Mouse (Mus musculus) cerebellum, postnatal 4 days (tissue): ENCODE data around the gene Cdh5.

Experiments used
- DNase-seq, 2 experiments: peaks; one replicate each; pipeline ENCODE4 v3.0.0; 2022; ENCODE audit warnings: low spot score in 2 of 2, mixed read lengths in 1 of 2

Gene Cdh5

DNA sequence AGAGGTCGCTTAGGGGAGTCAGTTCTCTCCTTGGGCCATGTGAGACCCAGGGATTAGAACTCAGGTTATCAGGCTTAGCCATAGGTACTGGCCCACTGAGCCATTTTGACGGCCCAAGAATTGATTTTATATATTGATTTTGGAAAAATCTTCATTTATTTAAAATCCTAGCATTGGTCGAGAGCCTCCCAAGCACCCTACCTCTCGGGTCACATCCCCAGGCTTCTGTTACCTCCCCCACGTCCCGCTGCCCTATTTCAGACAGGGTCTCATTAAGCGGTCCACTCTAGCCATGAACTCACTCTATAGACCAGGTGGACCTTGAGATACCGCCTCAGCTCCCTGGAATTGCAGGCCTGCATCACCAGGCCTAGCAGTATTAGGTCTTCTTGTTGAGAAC is 33.1 kb downstream of the Cdh5 start:
- no peak for DNase-seq

DNA sequence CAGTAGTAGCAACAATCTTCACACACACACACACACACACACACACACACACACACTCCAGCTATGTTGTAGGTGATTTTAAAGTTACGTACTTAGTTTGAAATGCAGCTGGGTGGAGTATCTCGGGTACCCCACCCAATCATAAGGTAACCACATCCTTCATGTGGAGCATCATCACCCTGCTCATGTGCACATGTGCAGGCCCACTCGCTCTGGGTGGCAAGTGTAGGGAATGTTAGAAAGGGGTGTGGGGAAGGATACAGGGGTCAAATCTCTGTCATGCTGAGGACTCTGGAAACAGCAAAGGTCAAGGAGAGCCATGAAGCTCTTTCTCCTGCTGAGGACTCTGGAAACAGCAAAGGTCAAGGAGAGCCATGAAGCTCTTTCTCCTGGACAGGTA is 34.9 kb downstream of the Cdh5 start:
- DNase-seq: no peak

DNA sequence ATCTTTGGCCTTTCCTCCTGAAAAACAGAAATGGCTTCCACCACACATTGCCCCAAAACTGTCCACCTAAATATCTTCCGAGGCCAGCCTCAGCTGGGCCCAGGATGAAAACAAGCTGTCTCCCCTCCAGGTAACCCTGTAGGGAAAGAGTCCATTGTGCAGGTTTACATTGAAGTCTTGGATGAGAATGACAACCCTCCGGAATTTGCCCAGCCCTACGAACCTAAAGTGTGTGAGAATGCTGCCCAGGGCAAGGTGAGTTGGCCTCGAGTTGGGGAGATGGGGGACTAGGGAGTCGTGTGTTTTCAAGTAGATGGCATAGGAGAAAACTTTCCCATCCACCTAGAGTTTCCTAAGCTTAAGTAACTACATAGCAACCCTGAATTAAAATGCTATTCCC is 36.2 kb downstream of the Cdh5 start:
- no peak for DNase-seq

DNA sequence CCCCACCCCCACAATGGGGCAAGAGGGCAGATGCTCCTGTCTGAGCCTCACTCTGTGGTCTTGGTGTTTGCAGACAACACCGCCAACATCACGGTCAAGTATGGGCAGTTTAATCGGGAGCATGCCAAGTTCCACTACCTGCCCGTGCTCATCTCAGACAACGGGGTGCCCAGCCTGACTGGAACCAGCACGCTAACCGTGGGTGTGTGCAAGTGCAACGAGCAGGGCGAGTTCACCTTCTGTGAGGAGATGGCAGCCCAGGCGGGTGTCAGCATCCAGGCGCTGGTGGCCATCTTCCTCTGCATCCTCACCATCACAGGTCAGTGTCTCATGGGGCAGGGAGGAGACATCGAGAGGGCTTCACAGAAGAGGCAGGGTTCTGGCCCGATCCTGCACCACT is 39.2 kb downstream of the Cdh5 start:
- DNase-seq: no peak

DNA sequence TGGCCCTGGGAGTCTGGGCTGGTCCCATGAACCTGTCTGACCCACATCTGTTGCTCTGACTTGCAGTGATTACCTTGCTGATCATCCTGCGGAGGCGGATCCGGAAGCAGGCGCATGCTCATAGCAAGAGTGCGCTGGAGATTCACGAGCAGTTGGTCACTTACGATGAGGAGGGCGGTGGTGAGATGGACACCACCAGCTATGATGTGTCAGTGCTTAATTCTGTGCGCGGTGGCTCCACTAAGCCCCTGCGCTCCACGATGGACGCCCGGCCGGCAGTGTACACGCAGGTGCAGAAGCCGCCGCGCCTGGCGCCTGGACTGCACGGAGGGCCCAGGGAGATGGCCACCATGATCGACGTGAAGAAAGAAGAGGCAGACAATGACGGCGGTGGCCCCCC is 41.0 kb downstream of the Cdh5 start:
- no peak for DNase-seq

DNA sequence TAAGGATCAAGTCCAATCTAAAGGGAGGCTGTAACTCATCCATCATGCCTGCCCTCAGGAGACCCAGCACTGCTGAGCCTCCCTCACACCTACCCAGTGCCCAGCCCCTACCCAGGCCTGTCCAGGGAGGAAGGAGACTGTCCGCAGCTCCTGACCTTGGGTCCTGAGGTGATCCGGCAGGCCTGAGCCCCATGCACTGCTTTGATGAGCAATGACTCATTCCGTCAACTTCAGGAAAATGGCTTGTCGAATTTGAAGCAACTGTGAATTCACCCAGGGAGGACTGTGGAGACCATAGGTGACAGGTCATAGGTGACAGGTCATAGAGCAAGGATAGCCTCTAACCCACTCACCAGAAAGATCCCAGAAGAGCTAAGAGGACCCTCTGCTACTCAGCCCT is 42.0 kb downstream of the Cdh5 start:
- DNase-seq: no peak

DNA sequence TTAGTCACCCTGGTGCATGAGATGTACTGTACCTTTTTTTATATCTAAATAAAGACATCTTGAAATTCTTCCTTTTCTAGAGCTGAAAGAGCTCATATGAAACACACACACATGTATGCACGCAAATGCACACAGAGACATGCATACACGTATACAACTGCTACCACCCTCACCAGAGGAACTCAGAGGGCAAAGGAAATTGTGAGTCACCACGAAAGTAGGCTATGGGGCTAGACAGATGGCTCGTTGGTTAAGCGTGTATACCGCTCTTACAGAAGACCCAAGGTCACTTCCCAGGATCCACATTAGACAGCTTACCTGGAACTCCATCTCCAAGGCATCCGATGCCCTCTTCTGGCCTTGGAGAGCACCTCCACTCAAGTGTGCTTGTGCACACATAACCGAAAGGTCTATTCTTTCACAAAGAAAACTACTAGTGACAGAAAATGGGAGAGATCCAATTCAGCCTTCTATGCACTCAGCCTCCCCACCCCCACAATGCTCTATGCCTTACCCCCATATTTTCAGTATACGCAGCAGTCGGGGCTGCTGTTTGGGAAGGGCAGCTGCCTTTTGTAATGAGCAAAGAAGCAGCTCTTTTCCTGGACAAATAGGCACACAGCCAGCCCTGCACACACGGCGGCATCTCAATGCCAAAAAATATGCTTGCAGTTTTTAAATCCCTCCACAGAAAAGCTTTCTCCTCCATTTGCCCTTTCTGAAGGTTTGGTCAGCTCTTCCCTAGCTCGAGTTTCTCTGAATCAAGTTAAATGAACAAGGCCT is 43.2 kb downstream of the Cdh5 start:
- DNase-seq: no peak

DNA sequence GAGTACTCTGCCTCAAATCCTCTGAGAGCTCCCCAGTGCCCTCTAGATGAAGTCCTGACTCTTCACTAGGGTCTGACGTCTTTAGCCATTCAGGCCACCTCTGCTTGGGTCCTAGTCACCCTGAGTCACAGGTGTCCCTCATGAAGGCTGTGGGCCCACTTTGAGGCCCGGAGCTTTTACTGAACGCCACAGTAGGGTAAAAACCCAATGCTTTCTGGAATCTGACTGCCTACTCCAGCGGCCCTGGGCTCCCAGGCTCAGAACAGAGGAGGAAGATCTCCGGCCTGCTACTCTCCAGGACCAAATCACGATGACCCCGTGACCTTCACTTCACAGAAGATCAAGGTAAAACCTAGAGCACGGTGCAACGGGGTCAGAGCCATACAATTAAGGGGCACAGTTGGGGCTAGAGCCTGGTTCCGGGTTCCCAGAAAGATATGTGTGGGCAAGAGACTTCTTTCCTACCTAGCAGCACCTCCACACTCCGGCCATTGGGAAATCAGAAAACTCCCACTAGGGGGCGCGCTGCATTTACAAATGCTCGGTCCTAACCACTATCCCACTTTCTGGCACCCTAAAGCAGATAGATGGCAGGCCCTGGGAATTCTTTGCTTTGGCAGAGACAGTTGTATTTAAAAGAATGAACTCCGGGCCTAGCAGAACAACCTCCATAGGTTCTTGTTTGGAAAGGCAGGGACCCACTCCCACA is 44.7 kb downstream of the Cdh5 start:
- DNase-seq: peak; percentile 90 to 92

DNA sequence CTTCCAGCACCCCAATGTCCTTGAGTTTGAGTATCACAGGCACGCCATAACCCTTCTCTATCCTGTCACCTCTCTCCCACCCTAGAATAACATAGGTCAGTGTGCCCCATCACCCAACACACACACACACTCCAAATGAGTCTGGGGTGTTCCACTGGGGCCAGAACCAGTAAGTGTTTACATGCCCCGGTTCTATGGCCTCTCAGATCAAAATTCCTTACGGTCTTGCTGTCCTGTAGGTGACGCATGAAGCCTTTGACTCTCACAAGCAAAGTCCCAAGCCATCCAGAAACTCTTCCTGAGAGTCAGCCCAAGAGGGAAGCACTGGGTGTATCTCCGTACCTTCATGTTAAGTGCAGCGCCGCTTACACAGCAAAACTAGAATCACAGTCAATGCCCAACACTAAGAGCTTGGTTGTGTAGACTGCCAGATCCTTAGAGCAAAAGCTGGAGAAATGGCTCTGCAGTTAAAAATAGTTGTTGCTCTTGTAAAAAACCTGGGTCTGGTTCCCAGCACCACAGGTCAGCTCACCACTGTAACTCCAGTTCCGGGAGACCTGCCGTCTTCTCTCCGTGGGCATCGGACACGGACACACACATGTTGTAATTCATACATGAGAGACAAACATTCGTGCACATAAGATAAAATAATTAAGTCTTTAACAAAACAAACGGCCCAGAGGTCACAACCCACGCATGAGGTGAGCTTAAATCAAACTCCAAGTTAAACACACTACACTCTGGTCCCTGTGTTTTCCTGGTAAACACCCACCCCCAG is 45.5 kb downstream of the Cdh5 start:
- DNase-seq: no peak

DNA sequence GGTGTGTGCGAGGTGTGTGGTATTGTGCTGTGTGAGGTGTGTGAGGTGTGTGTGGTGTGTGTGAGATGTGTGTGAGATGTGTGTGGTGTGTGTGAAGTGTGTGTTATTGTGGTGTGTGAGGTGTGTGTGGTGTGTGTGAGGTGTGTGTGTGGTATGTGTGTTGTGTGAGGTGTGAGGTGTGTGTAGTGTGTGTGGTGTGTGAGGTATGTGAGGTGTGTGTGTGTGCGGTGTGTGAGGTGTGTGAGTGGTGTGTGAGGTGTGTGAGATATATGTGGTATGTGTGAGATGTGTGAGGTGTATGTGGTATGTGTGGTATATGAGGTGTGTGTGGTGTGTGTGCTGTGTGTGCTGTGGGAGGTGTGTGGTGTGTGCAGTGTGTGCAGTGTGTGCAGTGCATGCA is 46.5 kb downstream of the Cdh5 start:
- no peak for DNase-seq

DNA sequence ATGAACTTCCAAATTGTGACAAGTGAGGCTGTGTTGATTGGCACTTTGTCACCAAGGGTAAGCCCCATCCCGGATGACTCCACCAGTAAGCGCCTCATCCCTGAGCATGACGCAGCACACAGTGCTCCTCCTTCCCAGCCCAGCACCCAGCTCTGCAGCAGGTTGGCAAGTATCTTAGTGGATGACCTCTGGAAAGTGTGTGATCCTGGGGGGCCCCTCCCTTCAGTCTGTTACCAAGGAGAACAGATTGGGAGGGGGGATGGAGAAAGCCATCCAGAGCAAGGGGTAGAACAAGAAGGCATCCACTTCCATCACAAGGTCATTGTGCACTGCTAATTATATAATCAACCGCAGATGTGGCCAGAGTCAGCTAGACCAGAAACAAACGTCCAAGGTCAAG is 59.3 kb downstream of the Cdh5 start:
- no peak for DNase-seq

DNA sequence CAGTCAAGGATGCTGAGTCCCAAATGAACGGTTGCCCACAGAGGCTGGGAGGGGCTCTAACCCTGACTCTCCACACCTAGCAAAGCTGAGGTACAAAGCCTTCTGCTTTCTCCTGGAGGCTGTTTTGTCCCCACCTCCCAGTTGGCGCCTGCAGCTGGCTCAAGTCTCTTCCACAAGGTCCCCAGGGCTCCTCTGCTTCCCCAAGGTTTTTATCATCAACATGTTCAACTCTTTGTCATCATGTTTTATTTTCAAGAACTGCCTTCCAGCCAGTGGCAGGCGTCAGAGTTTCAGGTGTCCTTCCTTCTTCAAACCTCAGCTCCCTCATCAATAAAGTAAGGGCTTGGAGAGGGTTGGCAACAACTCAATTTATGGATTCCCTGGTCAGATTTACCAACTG is 68.0 kb downstream of the Cdh5 start:
- DNase-seq: no peak

DNA sequence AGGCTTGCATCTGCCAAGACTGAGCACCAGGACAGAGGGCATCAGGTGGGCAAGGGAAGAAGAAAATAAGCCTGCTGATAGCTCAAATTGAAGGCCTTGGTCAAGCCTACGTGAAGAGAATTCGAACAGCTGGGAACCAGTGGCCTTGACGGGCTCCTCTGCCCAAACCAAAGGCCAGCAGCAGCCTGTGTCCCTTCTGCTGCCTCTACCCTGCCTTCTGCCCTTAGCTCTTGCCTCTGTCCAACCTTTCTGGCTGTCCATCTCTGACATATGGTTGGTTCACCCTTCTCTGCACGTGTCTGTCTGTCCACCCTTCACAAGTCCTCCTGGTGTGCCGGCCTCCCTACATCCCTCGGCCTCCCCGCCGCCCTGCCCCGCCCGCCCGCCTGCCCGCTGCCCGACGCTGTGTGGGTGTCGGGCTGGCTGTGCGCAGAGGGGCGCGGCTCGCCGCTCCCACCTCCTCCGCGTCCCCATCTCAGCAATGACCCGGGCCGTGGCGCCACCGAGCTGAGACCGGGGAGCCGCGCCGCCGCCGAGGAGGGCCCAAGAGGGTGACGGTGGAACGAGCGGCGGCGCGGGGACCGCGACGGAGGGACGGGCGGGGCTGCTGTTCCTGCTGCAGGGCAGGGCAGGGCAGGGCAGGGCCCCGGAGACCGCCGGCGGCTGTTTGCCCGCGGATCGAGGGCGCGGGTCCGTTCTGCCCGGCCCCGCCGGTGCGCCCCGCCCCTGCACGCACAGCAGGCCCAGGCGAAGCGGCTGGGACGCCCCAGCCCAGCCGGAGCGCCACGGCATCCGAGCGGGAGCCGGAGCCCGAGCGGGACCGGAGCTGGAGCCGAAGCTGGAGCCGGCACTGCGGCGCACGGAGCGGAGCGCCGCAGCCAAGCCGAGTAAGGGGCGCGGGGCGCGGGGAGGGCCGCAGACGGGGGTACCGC is 69.0 kb downstream of the Cdh5 start, which contains the start of gene Bean1:
Gene Bean1, plus strand, starts transcription at position 325 of the 932 bp plus-strand sequence.
- DNase-seq: peak; percentile 32 to 34

DNA sequence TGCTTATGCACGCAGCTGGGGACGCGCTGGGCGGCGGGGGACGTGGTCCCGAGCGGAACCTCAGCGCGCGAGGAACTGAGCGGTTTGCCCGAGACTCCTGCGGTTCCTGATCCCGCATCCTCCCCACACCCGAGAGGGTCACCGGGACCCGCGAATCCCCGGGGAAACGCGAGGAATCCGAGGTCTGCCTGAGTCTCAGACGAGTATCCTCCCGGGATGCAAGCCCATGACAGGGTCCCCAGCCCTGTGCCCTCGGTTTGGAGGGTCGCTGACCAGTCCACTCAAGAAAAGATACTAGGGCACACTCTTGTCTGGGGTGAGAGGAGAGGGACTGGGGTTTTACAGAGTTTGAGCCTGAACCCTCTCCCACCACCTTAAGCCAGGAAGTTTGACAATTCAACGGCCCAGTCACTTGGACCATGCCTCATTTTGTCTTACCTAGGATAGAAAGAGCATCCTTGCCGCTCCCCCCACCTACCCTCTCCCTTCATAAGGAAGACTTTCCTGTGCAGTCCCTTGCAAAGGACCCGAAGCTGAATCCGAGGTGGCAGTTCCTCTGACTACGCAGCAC is 69.7 kb downstream of the Cdh5 start:
- no peak for DNase-seq

DNA sequence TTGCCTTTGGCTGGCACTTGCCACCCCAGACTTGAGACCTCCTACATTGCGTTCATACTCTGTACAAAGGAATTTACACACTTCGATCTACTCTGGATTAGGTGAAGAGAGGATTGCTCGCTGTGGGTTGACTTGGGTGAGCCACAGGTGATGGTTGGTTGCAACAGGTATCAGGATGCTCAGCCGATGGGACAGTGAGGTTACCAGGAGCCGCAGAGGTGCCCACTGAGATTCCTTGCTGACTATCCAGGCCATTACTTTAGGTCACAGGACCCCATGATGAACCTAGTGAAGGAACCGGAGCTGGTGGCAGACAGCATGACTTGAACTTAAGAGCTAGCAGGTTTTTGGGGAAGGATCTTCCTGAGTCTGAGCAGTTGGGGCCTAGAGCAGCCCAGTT is 71.0 kb downstream of the Cdh5 start:
- no peak for DNase-seq

DNA sequence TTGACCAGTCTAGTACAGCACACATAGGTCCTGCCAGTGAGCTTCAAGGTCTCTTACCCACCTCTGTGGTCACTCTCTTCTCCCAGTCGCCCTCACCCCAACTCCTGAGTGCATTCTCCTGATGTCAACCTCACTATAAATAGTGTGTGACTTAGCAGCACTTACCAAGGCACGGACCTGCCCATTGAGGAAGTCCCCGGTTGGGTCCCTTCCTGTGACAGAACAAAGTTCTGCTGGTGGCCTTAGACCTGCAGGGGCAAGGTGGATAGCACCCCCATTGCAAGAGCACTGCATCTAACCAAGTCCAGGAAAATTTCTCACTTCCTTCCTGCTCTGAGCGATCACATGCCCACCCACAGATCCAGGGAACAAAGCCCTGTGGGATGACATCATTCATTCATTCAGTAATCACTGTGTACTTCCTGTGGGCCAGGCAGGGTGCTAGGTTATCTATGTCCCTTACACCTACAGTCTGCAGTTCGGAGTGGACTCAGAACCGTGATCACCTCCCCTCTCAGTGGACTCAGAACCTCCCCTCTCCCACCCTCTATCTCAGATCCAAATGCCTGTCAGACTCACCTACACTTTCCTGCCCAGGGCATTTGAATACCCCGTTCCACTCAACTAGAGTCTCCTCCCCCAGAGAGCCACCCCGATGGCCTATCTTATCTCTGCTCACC is 74.6 kb downstream of the Cdh5 start:
- no peak for DNase-seq

DNA sequence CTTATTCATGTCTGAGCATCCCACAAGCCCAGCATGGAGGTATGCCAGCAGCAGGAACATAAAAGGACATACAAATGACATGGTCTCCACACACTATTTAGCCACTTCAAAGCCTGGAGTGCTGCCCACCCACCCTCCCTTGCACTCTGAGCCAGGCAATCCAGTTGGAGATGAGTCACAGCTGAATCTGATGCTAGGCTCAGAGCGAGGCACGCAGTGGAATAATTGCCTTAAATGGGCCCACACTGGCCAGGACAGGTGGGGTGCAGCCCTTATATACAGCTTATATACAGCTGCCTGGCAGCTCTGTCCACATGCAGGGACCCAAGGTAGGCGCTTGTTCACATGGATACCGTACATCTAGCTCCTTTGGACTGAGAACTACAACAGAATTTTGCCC is 75.6 kb downstream of the Cdh5 start:
- no peak for DNase-seq

DNA sequence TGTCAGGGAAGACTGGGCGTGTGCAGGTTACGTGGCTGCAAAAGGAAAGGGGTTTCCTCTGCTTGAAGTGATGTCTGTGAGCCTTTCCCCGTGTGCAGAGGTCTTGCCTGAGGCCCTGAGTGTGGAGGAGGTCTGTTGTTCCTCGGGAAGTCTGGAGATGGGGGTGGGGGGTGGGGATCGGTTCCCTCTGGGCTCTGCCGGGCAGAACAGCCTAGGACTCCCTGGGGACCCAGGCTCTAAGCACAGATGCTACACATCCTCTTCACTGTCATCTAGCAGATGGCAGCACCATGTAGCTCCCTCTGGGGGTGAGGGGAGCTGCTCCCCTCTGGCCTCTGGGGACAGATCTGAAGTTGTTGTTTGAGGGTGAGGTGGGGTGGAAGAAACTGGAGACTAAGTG is 83.5 kb downstream of the Cdh5 start:
- no peak for DNase-seq

DNA sequence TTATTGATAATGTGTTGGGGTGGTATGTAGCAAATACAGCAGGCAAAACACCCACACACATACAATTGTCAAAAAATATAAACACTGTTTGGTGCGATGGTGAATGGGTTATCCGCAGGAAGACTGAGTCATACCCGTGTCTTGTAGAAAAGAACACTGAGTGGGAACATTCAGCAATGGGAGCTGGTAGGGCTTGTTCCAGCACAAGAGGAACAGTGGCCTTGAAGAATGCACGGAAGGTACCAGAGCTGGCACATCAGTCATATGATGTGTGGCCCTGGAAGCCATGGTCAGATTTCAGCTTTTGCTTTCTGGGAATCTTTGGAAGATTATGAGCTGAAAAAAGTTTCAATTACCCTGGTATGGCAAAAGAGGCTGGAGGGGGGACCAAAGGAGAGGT is 85.4 kb downstream of the Cdh5 start:
- DNase-seq: no peak

DNA sequence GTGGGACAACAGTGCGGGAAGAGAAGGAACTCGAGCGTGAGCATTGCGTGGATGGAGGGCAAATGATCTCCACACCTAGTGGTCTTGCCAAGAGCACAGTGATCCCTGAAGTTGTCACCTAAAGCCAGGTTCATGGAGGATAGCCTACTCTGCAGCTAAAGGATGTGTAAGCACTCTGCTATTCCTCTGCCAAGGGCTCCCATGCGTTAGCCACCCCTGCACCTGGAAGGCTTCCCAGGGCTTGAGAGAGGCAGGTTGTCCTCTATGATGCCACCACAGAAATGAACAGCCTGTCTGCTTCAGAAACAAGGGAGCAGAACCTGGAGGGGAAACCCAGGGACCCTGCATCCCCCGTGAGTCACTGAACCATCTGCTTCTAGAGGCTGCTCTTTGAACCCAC is 86.2 kb downstream of the Cdh5 start:
- DNase-seq: no peak

DNA sequence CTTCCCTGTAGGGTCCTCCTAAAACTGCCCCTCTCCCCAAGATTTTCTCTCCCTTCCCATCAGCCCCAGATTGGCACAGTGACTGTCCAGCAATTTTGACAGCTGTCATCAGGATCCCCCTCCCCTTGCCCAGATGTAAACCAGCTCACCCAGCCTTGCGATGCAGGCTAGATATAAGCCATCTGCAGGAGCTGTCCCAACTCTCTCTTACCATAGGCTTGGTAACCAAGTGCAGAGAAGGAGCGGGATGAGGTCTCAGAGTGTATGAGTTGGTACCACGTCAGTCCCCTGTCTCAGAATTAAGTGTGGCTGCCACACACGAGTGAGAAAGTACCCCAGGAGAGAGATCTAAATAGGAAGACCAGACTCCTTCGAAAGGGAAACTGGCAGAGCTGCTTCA is 87.0 kb downstream of the Cdh5 start:
- peak in 1 of 2 experiments; percentile 9 for DNase-seq
